Mouse (Mus musculus) gastrocnemius, adult 2 months (tissue): ENCODE data around the gene Hlcs. TPM values are rescaled to one million over a fixed set of nuclear protein-coding genes. Genes with fewer than 3 reads are reported as not detected.

Source experiments
- DNase-seq: peaks from one replicate; pipeline ENCODE4 v3.0.0; 2022
- H3K27ac ChIP-seq: fragments of 200-600 bp; 2 replicates; pipeline ENCODE4 v1.8.1; 2022; ENCODE audit warnings: mild to moderate bottlenecking
- H3K4me3 ChIP-seq: fragments of 200-600 bp; 2 replicates; pipeline ENCODE4 v1.8.1; 2022; ENCODE audit warnings: mild to moderate bottlenecking, moderate library complexity
- CTCF ChIP-seq: fragments of 200-600 bp; IDR thresholded peaks from 2 replicates; pipeline ENCODE4 v1.8.1; 2022; ENCODE audit warnings: antibody characterized with exemption, mild to moderate bottlenecking, moderate library complexity
- intact Hi-C: fragments of 180-260 bp; cut with DNase I; formaldehyde crosslinking; loops from one replicate; pipeline ENCODE4 v1.15.1; 2025
- total RNA-seq, 2 experiments: library from RNA; stranded (reverse); gene quantifications; 2 replicates each; pipeline ENCODE4 v1.2.3; 2021

The Hlcs gene
- total RNA-seq, 2 experiments from 2014 or later, result 7.5 to 10.3 TPM

- no peak for DNase-seq
- peak; percentile 6; the same call in 1 of the 2 replicates for TF ChIP-seq CTCF
- Histone ChIP-seq H3K27ac (no peak overlapping the region), H3K4me3 (no peak overlapping the region)
- intact Hi-C loops, result no loop called here
Measured at GRCm38 (mm10) chr16:94229890-94230289, 83.5 kb downstream of the Hlcs start.

GRCm38 (mm10) chr16:94228858-94229555 is 84.4 kb downstream of the Hlcs start:
- DNase-seq, result no peak
- H3K4me3 ChIP-seq, result no peak overlapping the region
- intact Hi-C loops, result no loop called here
- TF ChIP-seq CTCF, result no peak
- peak overlapping the region; percentile 38; the same call in 1 of the 2 replicates for H3K27ac ChIP-seq

- TF ChIP-seq CTCF, result no peak
- peak; percentile 76 for DNase-seq
- Histone ChIP-seq H3K4me3 (peak overlapping the region; percentile 40), H3K27ac (0 out of 2 replicates have a peak overlapping the region, but pooled peaks have one; percentile 5)
- intact Hi-C loops, result no loop called here
Measured at GRCm38 (mm10) chr16:94227328-94228018, 85.9 kb downstream of the Hlcs start.

- no peak for DNase-seq
- intact Hi-C loops, result no loop called here
- H3K4me3 ChIP-seq, result no peak overlapping the region
- TF ChIP-seq CTCF, result no peak
- H3K27ac ChIP-seq, result peak overlapping the region; percentile 40; the same call in 1 of the 2 replicates
Measured at GRCm38 (mm10) chr16:94223363-94223720, 90.0 kb downstream of the Hlcs start.

GRCm38 (mm10) chr16:94222646-94223362 is 90.6 kb downstream of the Hlcs start:
- no peak for TF ChIP-seq CTCF
- intact Hi-C loops, result no loop called here
- DNase-seq, result no peak
- Histone ChIP-seq H3K27ac (peak overlapping the region; percentile 40), H3K4me3 (peak overlapping the region; percentile 46)

GRCm38 (mm10) chr16:94210689-94211357 is 102.5 kb downstream of the Hlcs start:
- intact Hi-C loops, result no loop called here
- Histone ChIP-seq H3K27ac (no peak overlapping the region), H3K4me3 (no peak overlapping the region)
- TF ChIP-seq CTCF, result no peak
- no peak for DNase-seq

- Histone ChIP-seq H3K27ac (peak overlapping the region; percentile 44; the same call in 1 of the 2 replicates), H3K4me3 (no peak overlapping the region)
- no peak for TF ChIP-seq CTCF
- no peak for DNase-seq
- intact Hi-C loops, result no loop called here
Measured at GRCm38 (mm10) chr16:94209626-94210025, 103.7 kb downstream of the Hlcs start.

GRCm38 (mm10) chr16:94208826-94209225 is 104.5 kb downstream of the Hlcs start:
- H3K4me3 ChIP-seq, result no peak overlapping the region
- H3K27ac ChIP-seq, result peak overlapping the region; percentile 44
- no peak for DNase-seq
- no peak for TF ChIP-seq CTCF
- intact Hi-C loops, result no loop called here

GRCm38 (mm10) chr16:94208152-94208551 is 105.2 kb downstream of the Hlcs start:
- DNase-seq, result no peak
- intact Hi-C loops, result no loop called here
- H3K27ac ChIP-seq, result peak overlapping the region; percentile 44; the same call in 1 of the 2 replicates
- TF ChIP-seq CTCF, result no peak
- H3K4me3 ChIP-seq, result no peak overlapping the region

GRCm38 (mm10) chr16:94205528-94206484 is 107.6 kb downstream of the Hlcs start:
- H3K4me3 ChIP-seq, result peak overlapping the region; percentile 15; the same call in 1 of the 2 replicates
- H3K27ac ChIP-seq, result no peak overlapping the region
- TF ChIP-seq CTCF, result no peak
- intact Hi-C loops, result no loop called here
- no peak for DNase-seq

- no peak for DNase-seq
- H3K4me3 ChIP-seq, result no peak overlapping the region
- intact Hi-C loops, result no loop called here
- H3K27ac ChIP-seq, result no peak overlapping the region
- no peak for TF ChIP-seq CTCF
Measured at GRCm38 (mm10) chr16:94201387-94201786, 112.0 kb downstream of the Hlcs start.
